Mouse (Mus musculus): ENCODE measurements at regions not wholly inside any gene's neighbourhood (a gene's known extent, or its start where the extent isn't known, plus 50 kb on each side); places are given as distances from the start of the nearest gene placed in this dataset.

DNA sequence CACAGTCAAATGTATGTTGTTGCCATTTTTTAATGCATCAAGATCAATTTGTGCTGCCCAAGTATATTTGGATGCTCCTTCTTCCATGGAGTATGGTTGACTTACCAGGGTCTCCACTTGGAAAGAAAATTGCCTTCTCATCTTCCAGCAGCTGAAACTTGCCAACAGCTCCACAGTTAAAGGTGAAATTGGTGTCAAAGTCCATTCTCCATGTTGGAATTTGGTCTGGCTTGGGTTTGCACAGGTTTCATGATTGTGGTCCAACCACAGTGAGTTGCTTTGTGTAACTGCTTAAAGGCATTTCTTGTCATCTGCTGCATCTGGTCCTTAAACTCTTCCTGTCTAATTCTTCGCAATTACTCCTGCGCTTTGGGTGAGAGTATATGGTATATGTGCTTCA lies 634.3 kb downstream of the Nup35 start:
- Histone ChIP-seq H3K9me3 (ENCODE audit: low read length) (no peaks in the 10 kb centered on the region), H3K27ac (ENCODE audit: low read depth, low read length) (no peak overlapping the region), H3K4me3 (ENCODE audit: low read depth, low read length) (no peak overlapping the region), H3K9ac (no peak overlapping the region), H3K36me3 (ENCODE audit: insufficient read depth) (no peaks in the 10 kb centered on the region), H3K4me1 (ENCODE audit: insufficient read depth) (no peaks in the 10 kb centered on the region), H3K4me2 (ENCODE audit: low read depth) (no peak overlapping the region), H3K27me3 (ENCODE audit: insufficient read depth, low read length) (no peaks in the 10 kb centered on the region)
- no peak for TF ChIP-seq CTCF (IDR thresholded peaks at IDR 0.05; ENCODE audit: low read depth)
- DNase-seq (no peak), ATAC-seq (no peak)
- WGBS, result 94% methylated on average over 2 of the region's 2 CpGs

DNA sequence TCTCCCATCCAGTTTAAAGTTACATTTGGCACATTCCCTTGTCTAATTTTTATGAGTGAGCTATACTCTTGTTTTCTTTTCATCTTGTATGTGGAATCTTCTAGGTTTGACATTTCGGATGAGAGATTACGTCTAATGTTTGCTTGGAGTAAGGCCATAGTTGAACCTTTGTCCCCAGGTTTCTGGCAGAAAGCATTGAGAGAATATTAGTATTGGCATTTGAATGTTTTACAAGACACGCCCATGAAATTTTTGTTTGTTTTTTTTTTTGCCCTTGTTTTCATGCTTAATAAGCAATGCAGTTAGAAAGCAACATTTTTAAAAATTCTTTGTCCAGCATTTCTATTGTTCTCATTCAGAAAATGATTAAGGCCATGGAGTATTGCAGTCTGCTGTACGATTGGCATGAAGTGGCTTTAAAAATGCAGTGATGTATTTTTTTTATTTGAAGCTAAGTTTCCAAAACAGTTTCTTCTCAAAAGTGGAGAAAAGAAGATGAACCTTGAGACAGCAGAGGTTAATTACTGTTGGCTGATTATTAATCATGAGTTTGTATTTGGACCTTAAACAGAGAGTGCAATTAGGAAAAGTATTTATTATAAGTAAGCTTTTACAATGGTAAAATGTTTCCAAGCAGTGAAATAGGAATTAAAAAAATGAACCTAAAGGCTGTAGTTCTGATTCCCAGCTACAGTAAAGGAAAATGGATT lies 645.2 kb downstream of the Nup35 start:
- no peak overlapping the region for H3K4me2 ChIP-seq (ENCODE audit: low read depth)
- ATAC-seq, result no peak
- 86% methylated on average over 4 of the region's 4 CpGs for WGBS

DNA sequence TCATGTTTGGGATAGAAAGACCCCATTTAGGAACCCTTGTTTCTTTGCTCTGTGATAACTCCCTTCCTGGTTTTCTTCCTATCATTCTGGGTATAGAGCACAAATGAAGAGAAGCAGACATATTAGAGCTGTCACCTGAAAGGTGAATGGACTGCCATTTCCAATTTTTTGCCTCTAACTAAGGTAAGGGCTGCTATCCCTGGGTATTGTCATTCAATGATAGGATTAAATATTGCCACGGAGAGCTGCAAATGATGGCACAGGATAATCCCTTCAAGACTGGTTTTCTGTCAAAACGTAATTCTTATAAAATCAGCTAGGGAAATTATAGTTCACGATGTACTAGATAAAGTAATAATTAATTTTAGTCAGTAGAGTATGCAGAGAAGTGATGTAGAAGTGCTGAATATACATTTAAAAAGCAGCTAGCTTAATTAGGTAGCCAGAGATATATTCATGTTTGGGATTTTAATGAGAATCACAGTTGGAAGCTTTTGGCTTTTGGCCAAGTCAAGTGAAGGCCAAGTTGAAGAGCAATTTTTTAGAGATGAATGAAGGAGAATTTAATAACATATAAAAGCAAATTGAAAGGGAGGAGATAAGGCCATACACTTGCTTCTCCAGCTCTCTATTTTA lies 652.3 kb downstream of the Nup35 start:
- TF ChIP-seq CTCF (IDR thresholded peaks at IDR 0.05; ENCODE audit: low read depth), result no peak
- no peaks in the 10 kb centered on the region for H3K4me1 ChIP-seq (ENCODE audit: insufficient read depth)
- no peaks in the 10 kb centered on the region for H3K9me3 ChIP-seq (ENCODE audit: low read length)
- peak; percentile 15 for DNase-seq
- no peak overlapping the region for H3K4me2 ChIP-seq (ENCODE audit: low read depth)
- no peaks in the 10 kb centered on the region for H3K36me3 ChIP-seq (ENCODE audit: insufficient read depth)
- ATAC-seq, result no peak
- H3K9ac ChIP-seq, result no peak overlapping the region
- no peak overlapping the region for H3K4me3 ChIP-seq (ENCODE audit: low read depth, low read length)
- H3K27ac ChIP-seq (ENCODE audit: low read depth, low read length), result no peak overlapping the region
- H3K27me3 ChIP-seq (ENCODE audit: insufficient read depth, low read length), result no peaks in the 10 kb centered on the region
- WGBS, result 23% methylated on average over 3 of the region's 3 CpGs

More for the DNA sequence above, 645.2 kb downstream of the Nup35 start:
- no peak for TF ChIP-seq CTCF (IDR thresholded peaks at IDR 0.05; ENCODE audit: low read depth)
- H3K4me3 ChIP-seq (ENCODE audit: low read depth, low read length), result no peak overlapping the region
- no peaks in the 10 kb centered on the region for H3K36me3 ChIP-seq (ENCODE audit: insufficient read depth)
- H3K27me3 ChIP-seq (ENCODE audit: insufficient read depth, low read length), result no peaks in the 10 kb centered on the region
- no peaks in the 10 kb centered on the region for H3K4me1 ChIP-seq (ENCODE audit: insufficient read depth)
- H3K27ac ChIP-seq (ENCODE audit: low read depth, low read length), result no peak overlapping the region
- DNase-seq, result no peak
- no peaks in the 10 kb centered on the region for H3K9me3 ChIP-seq (ENCODE audit: low read length)
- H3K9ac ChIP-seq, result no peak overlapping the region

DNA sequence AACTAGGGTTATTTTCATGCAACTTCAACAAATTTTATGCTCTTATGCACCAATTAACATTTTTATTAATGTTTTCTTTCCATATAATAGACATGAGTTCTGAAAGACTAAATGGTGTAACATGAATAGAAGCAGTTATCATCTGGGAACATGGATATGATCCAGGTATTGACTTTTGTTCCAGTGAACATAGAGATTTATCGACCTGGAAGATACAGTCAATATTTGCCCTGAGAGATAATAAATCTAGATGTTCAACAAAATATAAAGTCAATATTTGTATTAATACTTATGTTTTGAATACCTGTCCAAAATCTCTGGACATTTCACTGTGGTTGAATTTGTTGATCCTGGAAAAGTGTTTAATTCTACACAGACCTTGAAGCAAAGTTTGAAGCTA lies 653.9 kb downstream of the Nup35 start:
- H3K4me3 ChIP-seq (ENCODE audit: low read depth, low read length), result no peak overlapping the region
- H3K4me1 ChIP-seq (ENCODE audit: insufficient read depth), result no peaks in the 10 kb centered on the region
- no peak overlapping the region for H3K27ac ChIP-seq (ENCODE audit: low read depth, low read length)
- no peaks in the 10 kb centered on the region for H3K9me3 ChIP-seq (ENCODE audit: low read length)
- TF ChIP-seq CTCF (IDR thresholded peaks at IDR 0.05; ENCODE audit: low read depth), result no peak
- H3K36me3 ChIP-seq (ENCODE audit: insufficient read depth), result no peaks in the 10 kb centered on the region
- H3K27me3 ChIP-seq (ENCODE audit: insufficient read depth, low read length), result no peaks in the 10 kb centered on the region
- no peak overlapping the region for H3K4me2 ChIP-seq (ENCODE audit: low read depth)
- no peak for DNase-seq
- no peak for ATAC-seq
- no peak overlapping the region for H3K9ac ChIP-seq
- WGBS, result 79% methylated on average over 1 of the region's 1 CpGs

DNA sequence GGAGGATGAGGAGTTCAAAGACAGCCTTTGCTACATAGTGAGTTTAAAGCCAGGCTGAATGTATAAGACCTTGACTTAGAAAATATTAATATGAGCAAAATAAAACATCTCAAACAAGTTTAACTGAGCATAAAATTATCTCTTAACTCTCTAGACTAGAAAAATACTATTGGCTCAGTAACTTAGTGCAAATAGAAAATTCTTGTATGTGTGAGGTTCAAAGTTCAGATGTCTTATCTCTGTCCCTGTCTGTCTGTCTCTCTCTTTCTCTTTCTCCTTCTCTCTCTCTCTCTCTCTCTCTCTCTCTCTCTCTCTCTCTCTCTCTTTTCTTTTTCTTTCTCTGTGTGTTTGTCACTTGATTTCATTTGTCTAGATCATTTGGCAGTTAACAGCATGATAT lies 655.5 kb downstream of the Nup35 start:
- no peaks in the 10 kb centered on the region for H3K9me3 ChIP-seq (ENCODE audit: low read length)
- DNase-seq, result no peak
- no peak overlapping the region for H3K27ac ChIP-seq (ENCODE audit: low read depth, low read length)
- no peak overlapping the region for H3K4me3 ChIP-seq (ENCODE audit: low read depth, low read length)
- no peak for ATAC-seq
- H3K27me3 ChIP-seq (ENCODE audit: insufficient read depth, low read length), result no peaks in the 10 kb centered on the region
- H3K4me1 ChIP-seq (ENCODE audit: insufficient read depth), result no peaks in the 10 kb centered on the region
- no peak overlapping the region for H3K4me2 ChIP-seq (ENCODE audit: low read depth)
- no peaks in the 10 kb centered on the region for H3K36me3 ChIP-seq (ENCODE audit: insufficient read depth)
- TF ChIP-seq CTCF (IDR thresholded peaks at IDR 0.05; ENCODE audit: low read depth), result no peak
- no peak overlapping the region for H3K9ac ChIP-seq

DNA sequence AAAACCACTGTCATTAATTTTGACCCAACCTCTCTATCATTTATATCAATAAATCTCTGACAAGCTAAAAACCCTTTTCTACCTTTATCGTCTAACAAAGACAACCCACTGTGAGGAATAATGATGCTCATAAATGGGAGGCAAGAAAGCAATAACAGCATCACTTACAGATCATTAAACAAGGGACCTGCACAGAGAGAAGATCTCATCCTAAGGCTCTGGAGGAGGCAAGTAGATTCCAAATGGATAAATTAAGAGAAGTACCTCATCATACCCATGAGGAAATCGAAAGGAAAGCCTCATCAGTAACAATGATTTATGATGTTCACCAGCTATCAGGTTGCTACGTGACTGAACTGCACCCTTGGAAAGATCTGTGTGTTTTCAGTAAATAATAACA lies 670.4 kb downstream of the Nup35 start:
- H3K27ac ChIP-seq (ENCODE audit: low read depth, low read length), result no peak overlapping the region
- H3K4me2 ChIP-seq (ENCODE audit: low read depth), result no peak overlapping the region
- H3K27me3 ChIP-seq (ENCODE audit: insufficient read depth, low read length), result no peaks in the 10 kb centered on the region
- TF ChIP-seq CTCF (IDR thresholded peaks at IDR 0.05; ENCODE audit: low read depth), result no peak
- 74% methylated on average over 3 of the region's 3 CpGs for WGBS
- H3K9ac ChIP-seq, result no peak overlapping the region
- H3K36me3 ChIP-seq (ENCODE audit: insufficient read depth), result no peaks in the 10 kb centered on the region
- no peak for ATAC-seq
- no peaks in the 10 kb centered on the region for H3K9me3 ChIP-seq (ENCODE audit: low read length)
- no peak overlapping the region for H3K4me3 ChIP-seq (ENCODE audit: low read depth, low read length)
- no peak for DNase-seq
- H3K4me1 ChIP-seq (ENCODE audit: insufficient read depth), result no peaks in the 10 kb centered on the region

DNA sequence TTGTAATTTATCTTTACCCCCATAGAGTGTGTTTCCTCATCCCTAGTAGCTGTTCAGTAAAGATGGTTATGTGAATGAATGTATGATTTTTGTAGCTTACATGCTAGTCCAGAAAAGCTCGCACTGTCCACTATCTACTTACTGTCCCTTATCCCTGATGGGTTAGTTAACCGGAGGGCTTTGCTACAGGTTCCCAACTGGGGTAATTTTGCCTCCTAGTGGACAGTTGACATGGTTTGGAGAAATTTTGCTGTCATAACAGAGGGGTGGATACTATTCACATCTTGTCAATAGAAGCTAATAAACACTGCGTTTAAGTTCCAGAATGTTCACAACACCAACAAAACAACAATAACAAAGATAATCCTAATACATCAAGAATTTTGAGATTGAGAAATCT lies 711.6 kb downstream of the Nup35 start:
- Histone ChIP-seq H3K9ac (no peak overlapping the region), H3K27me3 (ENCODE audit: insufficient read depth, low read length) (no peaks in the 10 kb centered on the region), H3K27ac (ENCODE audit: low read depth, low read length) (no peak overlapping the region), H3K4me1 (ENCODE audit: insufficient read depth) (no peaks in the 10 kb centered on the region), H3K9me3 (ENCODE audit: low read length) (no peaks in the 10 kb centered on the region), H3K4me3 (ENCODE audit: low read depth, low read length) (no peak overlapping the region), H3K36me3 (ENCODE audit: insufficient read depth) (no peaks in the 10 kb centered on the region), H3K4me2 (ENCODE audit: low read depth) (no peak overlapping the region)
- WGBS, result 74% methylated on average over 3 of the region's 3 CpGs
- DNase-seq (no peak), ATAC-seq (no peak)
- TF ChIP-seq CTCF (IDR thresholded peaks at IDR 0.05; ENCODE audit: low read depth), result no peak

Data from forebrain, postnatal 0 days (tissue).